Mouse (Mus musculus) urinary bladder, postnatal 36 days (tissue): Measurements from ENCODE around the gene Gm36176.
"Not testable (repeated sequence)": the region's sequence is repeated elsewhere in the genome, so short reads cannot be mapped to it uniquely, and the experiment has no call there.

Experiments
- DNase-seq, 2 experiments: peaks; one replicate each; pipeline ENCODE4 v3.0.0; 2022; ENCODE audit warnings: low spot score in 2 of 2, mixed read lengths in 1 of 2

Gene Gm36176

GRCm38 (mm10) chr10:77846503-77846902 is at the start of gene Gm36176:
TSS of gene Gm36176 (plus strand) at chr10:77846803.
- DNase-seq = no peak

GRCm38 (mm10) chr10:77797677-77798076 is 48.9 kb upstream of the Gm36176 start:
- DNase-seq = no peak

GRCm38 (mm10) chr10:77798164-77798920 is 48.3 kb upstream of the Gm36176 start:
- not testable (repeated sequence) for DNase-seq

- no peak for DNase-seq
These were observed 47.6 kb upstream of the Gm36176 start, which contains the start of gene Gm19668 for GRCm38 (mm10) chr10:77798921-77799508. TSS of gene Gm19668 (minus strand) at chr10:77799133.

GRCm38 (mm10) chr10:77804095-77804494 is 42.5 kb upstream of the Gm36176 start:
- DNase-seq = no peak

GRCm38 (mm10) chr10:77811743-77812142 is 34.9 kb upstream of the Gm36176 start, which contains the start of gene Gm9507:
TSS of gene Gm9507 (minus strand) at chr10:77811843.
- no peak for DNase-seq

GRCm38 (mm10) chr10:77814382-77814781 is 32.2 kb upstream of the Gm36176 start, which contains the start of gene Gm2696:
TSS of gene Gm2696 (plus strand) at chr10:77814682.
- DNase-seq = no peak

GRCm38 (mm10) chr10:77815514-77815913 is 31.1 kb upstream of the Gm36176 start:
- DNase-seq = no peak

- DNase-seq = no peak
These were observed 28.1 kb upstream of the Gm36176 start for GRCm38 (mm10) chr10:77818523-77818922.

- DNase-seq = no peak
These were observed 27.4 kb upstream of the Gm36176 start for GRCm38 (mm10) chr10:77819203-77819602.

- no peak for DNase-seq
These were observed 19.7 kb upstream of the Gm36176 start, which contains the start of gene Krtap10-4 for GRCm38 (mm10) chr10:77826951-77827350. TSS of gene Krtap10-4 (minus strand) at chr10:77827095.

GRCm38 (mm10) chr10:77835647-77836046 is 11.0 kb upstream of the Gm36176 start, which contains the start of gene Krtap10-10:
TSS of gene Krtap10-10 (plus strand) at chr10:77835947.
- DNase-seq = no peak

- DNase-seq = no peak
These were observed 7.6 kb upstream of the Gm36176 start for GRCm38 (mm10) chr10:77839006-77839405.

GRCm38 (mm10) chr10:77846961-77847360 is 358 bp downstream of the Gm36176 start:
- no peak for DNase-seq

- no peak for DNase-seq
These were observed 935 bp downstream of the Gm36176 start for GRCm38 (mm10) chr10:77847538-77847937.

GRCm38 (mm10) chr10:77852559-77852958 is 6.0 kb downstream of the Gm36176 start, which contains the start of gene Gm10318:
TSS of gene Gm10318 (plus strand) at chr10:77852859.
- DNase-seq = no peak

- no peak for DNase-seq
These were observed 15.1 kb downstream of the Gm36176 start, which contains the start of gene Gm3285 for GRCm38 (mm10) chr10:77861675-77862074. TSS of gene Gm3285 (plus strand) at chr10:77861975.

- DNase-seq = peak; percentile 75 to 80
These were observed 17.6 kb downstream of the Gm36176 start for GRCm38 (mm10) chr10:77864067-77864761.

- DNase-seq = no peak
These were observed 18.1 kb downstream of the Gm36176 start for GRCm38 (mm10) chr10:77864762-77865143.

GRCm38 (mm10) chr10:77867546-77867945 is 20.9 kb downstream of the Gm36176 start:
- no peak for DNase-seq

- DNase-seq = no peak
These were observed 23.0 kb downstream of the Gm36176 start for GRCm38 (mm10) chr10:77869651-77870050.

- DNase-seq = peak; percentile 34 to 47
These were observed 32.4 kb downstream of the Gm36176 start for GRCm38 (mm10) chr10:77878985-77879384.
